Mouse (Mus musculus): ENCODE measurements around the gene Hsd3b6. TPM values are rescaled to one million over a fixed set of nuclear protein-coding genes. Genes with fewer than 3 reads are reported as not detected.

The Hsd3b6 gene
- not detected for polyA plus RNA-seq (2015; fragmentation: Illumina TruSeq; extraction: RNeasy Lipid Tissue Mini Kit (QIAGEN cat#74804); ENCODE audit: insufficient read depth, low read depth, low replicate concordance)

DNA sequence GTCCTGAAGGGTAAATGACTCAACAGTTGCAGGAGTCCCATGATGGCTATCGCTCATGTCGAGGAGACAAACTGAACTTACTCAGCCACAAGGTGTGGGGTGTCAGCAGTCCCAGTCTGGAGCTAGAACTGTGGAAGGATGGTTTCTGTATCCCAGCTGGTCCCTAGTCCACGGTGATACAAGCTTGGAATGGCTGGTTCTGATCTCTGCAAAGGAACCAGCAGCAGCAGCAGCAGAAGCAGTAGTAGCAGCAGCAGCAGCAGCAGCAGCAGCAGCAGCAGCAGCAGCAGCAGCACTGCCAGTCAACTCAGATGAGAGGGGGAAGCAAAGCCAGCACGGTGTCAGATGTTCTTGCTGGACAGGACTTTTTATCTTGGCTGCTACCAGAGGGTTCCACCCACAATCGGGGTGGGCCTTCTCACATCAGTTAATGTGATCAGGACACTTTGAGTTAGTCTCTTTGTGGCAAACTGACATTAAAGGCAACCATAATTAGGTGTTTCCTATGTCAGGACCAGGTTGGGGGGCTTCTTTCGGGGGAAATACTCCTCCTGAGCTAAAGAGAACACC lies at the start of gene Hsd3b6:
Gene Hsd3b6, minus strand, starts transcription at position 343 of the 570 bp plus-strand sequence.

DNA sequence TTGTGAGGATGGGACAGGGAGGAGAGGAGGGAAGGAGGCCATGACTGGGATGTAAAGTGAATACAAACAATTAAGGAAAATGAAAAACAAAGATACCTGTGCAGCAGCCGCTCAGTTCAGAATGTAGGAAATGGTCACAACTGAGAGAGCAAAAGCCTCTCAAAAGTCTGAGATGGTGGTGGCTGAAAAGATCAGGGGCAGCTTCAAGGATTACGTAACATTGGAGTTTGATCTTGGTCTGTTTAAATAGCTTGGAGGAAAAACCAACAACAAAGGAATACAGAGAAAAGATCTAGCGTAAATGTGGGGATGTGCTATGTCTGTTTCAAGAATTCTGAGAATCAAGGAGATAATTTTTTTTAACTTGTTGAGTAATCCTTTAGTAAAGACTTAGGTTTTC lies 45.3 kb upstream of the Hsd3b6 start, which contains the start of gene Hsd3b1:
Gene Hsd3b1, minus strand, starts transcription at position 219 of the 400 bp plus-strand sequence.

Other genes with a start within 250 kb of the Hsd3b6 start
- gene Gm10681, start 225.6 kb downstream of the Hsd3b6 start, polyA plus RNA-seq (2015; fragmentation: Illumina TruSeq; extraction: RNeasy Lipid Tissue Mini Kit (QIAGEN cat#74804); ENCODE audit: insufficient read depth, low read depth, low replicate concordance): not detected
- gene Hsd3b5, start 184.2 kb downstream of the Hsd3b6 start, polyA plus RNA-seq (2015; fragmentation: Illumina TruSeq; extraction: RNeasy Lipid Tissue Mini Kit (QIAGEN cat#74804); ENCODE audit: insufficient read depth, low read depth, low replicate concordance): not detected
- gene Hsd3b2, start 89.9 kb downstream of the Hsd3b6 start, polyA plus RNA-seq (2015; fragmentation: Illumina TruSeq; extraction: RNeasy Lipid Tissue Mini Kit (QIAGEN cat#74804); ENCODE audit: insufficient read depth, low read depth, low replicate concordance): not detected
- not detected for gene Hsd3b3, start 51.3 kb downstream of the Hsd3b6 start, polyA plus RNA-seq (2015; fragmentation: Illumina TruSeq; extraction: RNeasy Lipid Tissue Mini Kit (QIAGEN cat#74804); ENCODE audit: insufficient read depth, low read depth, low replicate concordance)
- 2.2 TPM for gene Hsd3b1, start 45.4 kb upstream of the Hsd3b6 start, polyA plus RNA-seq (2015; fragmentation: Illumina TruSeq; extraction: RNeasy Lipid Tissue Mini Kit (QIAGEN cat#74804); ENCODE audit: insufficient read depth, low read depth, low replicate concordance)
- not detected for gene Hao2, start 78.8 kb upstream of the Hsd3b6 start, polyA plus RNA-seq (2015; fragmentation: Illumina TruSeq; extraction: RNeasy Lipid Tissue Mini Kit (QIAGEN cat#74804); ENCODE audit: insufficient read depth, low read depth, low replicate concordance)